Mouse (Mus musculus): Measurements from ENCODE around the gene Senp8. TPM values are rescaled to one million over a fixed set of nuclear protein-coding genes. Genes with fewer than 3 reads are reported as not detected.

The Senp8 gene
- polyA plus RNA-seq, 1 experiment from 2014 or later: 12.6 TPM

DNA sequence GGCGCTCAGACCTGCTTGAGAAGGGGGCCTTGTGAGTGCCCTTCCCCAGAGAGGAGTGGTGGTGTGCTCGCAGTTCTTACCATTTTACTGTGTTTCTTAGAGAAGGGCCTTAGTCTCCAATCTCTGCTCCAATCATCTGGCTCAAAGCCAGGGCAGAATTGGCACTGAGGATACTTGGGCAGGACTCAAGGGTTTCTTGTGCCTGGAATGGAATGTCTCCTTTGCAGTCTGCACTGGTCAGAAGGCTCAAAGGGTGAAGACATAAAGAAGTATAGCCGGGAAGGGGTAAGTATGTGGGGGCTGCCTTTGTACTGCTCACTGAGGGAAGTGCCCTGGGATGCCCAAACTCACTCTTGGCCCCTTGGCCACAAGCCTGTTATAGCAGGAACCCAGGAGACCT, 41.3 kb downstream of the Senp8 start:
- Histone ChIP-seq H3K9me3 (ENCODE audit: control insufficient read depth, low read length) (no peaks in the 10 kb centered on the region), H3K4me3 (ENCODE audit: control insufficient read depth in 1 of 2, insufficient read depth in 1 of 2, low read depth in 1 of 2, low read length in 2 of 2) (no peak overlapping the region), H3K27ac (replicated peaks in 1 of 2; ENCODE audit: control insufficient read depth in 1 of 2, insufficient read depth in 1 of 2, low read depth in 2 of 2, low read length in 2 of 2) (no peak overlapping the region), H3K4me2 (ENCODE audit: low read length) (no peak overlapping the region), H3K27me3 (ENCODE audit: control insufficient read depth, insufficient read depth, low read length) (no peaks in the 10 kb centered on the region), H3K36me3 (ENCODE audit: control insufficient read depth, insufficient read depth, low read length) (no peaks in the 10 kb centered on the region), H3K4me1 (ENCODE audit: control insufficient read depth in 2 of 2, insufficient read depth in 2 of 2, low read length in 2 of 2) (no peaks in the 10 kb centered on the region; a peak in 1 of 4 replicates), H3K9ac (ENCODE audit: low read length) (no peak overlapping the region)
- 66% methylated on average over 3 of the region's 3 CpGs for WGBS
- ATAC-seq (ENCODE audit: insufficient number of reproducible peaks, insufficient read depth, low FRiP score, low read depth): no peak

DNA sequence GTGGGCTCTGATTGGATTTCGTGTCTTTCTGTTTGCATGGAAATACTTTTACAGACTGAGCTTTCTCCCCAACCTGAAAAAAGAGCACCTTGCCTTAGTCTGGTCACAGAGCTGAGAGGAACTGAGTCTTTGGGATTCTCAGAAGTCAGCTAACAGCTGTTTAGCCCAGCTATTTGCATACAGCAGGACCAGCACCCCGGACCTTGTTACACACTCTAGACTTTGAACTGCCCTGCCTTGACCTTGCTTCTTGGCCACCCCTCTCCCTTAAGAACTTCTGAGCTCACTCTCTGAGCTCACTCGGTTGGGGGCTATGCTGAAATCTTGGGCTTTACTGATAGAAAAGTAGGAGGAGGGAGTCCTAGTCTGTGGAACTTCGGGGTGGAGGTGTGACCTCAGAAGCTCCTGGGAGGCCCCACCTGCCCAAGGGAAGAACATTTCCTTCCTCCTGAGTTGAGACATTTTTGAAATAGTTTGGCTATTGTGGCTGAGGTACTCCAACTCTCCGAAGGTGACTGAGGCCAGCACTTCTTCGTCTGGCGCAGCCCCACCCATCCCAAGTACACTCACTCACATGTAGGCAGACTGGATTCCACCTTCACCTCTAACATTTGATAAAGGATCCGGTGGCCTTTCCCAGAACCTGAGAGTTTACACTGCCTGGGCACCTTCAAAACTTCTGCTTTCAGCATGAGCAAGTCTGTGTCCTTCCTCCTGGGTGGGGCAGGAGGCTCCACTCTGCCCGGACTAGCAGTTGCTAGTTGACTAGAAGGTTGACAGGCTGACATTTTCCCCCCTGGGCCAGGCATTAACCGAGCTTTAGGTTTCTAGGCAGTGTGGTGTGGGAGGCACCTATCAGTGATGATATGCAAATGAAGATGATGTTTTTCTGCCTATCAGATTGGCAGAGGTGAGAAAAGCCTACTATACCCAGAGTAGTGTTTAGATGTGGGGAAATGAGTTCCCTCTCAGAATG, 43.4 kb downstream of the Senp8 start:
- H3K27ac ChIP-seq (replicated peaks in 1 of 2; ENCODE audit: control insufficient read depth in 1 of 2, insufficient read depth in 1 of 2, low read depth in 2 of 2, low read length in 2 of 2): no peak overlapping the region
- WGBS: 43% methylated on average over 10 of the region's 10 CpGs
- no peaks in the 10 kb centered on the region for H3K36me3 ChIP-seq (ENCODE audit: control insufficient read depth, insufficient read depth, low read length)
- H3K4me3 ChIP-seq (ENCODE audit: control insufficient read depth in 1 of 2, insufficient read depth in 1 of 2, low read depth in 1 of 2, low read length in 2 of 2): no peak overlapping the region
- no peaks in the 10 kb centered on the region for H3K27me3 ChIP-seq (ENCODE audit: control insufficient read depth, insufficient read depth, low read length)
- no peak overlapping the region for H3K4me2 ChIP-seq (ENCODE audit: low read length)
- H3K4me1 ChIP-seq (ENCODE audit: control insufficient read depth in 2 of 2, insufficient read depth in 2 of 2, low read length in 2 of 2): no peaks in the 10 kb centered on the region; a peak in 1 of 4 replicates
- H3K9ac ChIP-seq (ENCODE audit: low read length): no peak overlapping the region
- no peaks in the 10 kb centered on the region for H3K9me3 ChIP-seq (ENCODE audit: control insufficient read depth, low read length)
- ATAC-seq (ENCODE audit: insufficient number of reproducible peaks, insufficient read depth, low FRiP score, low read depth): no peak

DNA sequence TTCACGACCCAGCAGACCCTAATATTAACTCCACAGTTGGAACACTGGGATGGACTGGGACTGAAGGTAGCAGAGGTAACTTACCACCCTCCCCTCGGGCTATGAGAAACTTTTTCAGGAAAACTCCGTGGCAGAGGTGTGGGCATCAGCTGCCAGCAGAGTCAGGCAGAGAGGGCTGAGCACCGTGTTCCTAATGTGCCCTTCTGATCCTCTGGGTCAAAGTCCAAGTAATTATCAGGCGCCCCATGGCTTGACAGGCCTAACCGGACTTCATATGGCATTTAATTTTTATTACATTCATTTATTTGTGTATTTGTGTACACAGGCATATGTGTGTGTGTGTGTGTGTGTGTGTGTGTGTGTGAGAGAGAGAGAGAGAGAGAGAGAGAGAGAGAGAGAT, 47.4 kb downstream of the Senp8 start:
- Histone ChIP-seq H3K27me3 (ENCODE audit: control insufficient read depth, insufficient read depth, low read length) (no peaks in the 10 kb centered on the region), H3K9ac (ENCODE audit: low read length) (no peak overlapping the region), H3K27ac (replicated peaks in 1 of 2; ENCODE audit: control insufficient read depth in 1 of 2, insufficient read depth in 1 of 2, low read depth in 2 of 2, low read length in 2 of 2) (no peak overlapping the region), H3K9me3 (ENCODE audit: control insufficient read depth, low read length) (no peaks in the 10 kb centered on the region), H3K4me1 (ENCODE audit: control insufficient read depth in 2 of 2, insufficient read depth in 2 of 2, low read length in 2 of 2) (no peaks in the 10 kb centered on the region; a peak in 1 of 4 replicates), H3K4me2 (ENCODE audit: low read length) (no peak overlapping the region), H3K36me3 (ENCODE audit: control insufficient read depth, insufficient read depth, low read length) (no peaks in the 10 kb centered on the region), H3K4me3 (ENCODE audit: control insufficient read depth in 1 of 2, insufficient read depth in 1 of 2, low read depth in 1 of 2, low read length in 2 of 2) (no peak overlapping the region)
- no peak for ATAC-seq (ENCODE audit: insufficient number of reproducible peaks, insufficient read depth, low FRiP score, low read depth)
- WGBS: 71% methylated on average over 6 of the region's 6 CpGs

DNA sequence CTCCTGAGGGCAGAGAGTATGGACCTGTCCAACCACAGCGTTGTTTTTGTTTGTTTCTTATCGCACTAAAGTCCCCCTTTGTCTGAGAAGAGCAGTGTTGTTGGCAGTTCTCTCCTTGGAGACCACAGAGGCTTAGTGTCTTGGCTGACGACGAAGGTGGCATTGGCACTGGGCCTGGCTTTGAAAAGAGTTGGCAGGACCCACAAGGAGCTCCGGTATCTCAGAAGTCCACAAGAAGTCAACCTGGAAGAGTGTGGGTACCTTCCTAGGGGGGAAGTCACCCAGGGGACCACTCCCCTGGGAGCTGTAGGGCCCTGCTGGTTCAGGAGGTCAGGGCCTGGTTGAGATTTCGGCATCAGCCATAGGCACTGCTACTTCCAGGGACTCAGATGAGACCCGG, 49.4 kb downstream of the Senp8 start:
- Histone ChIP-seq H3K27me3 (ENCODE audit: control insufficient read depth, insufficient read depth, low read length) (no peaks in the 10 kb centered on the region), H3K9me3 (ENCODE audit: control insufficient read depth, low read length) (no peaks in the 10 kb centered on the region), H3K9ac (ENCODE audit: low read length) (no peak overlapping the region), H3K4me2 (ENCODE audit: low read length) (no peak overlapping the region), H3K27ac (replicated peaks in 1 of 2; ENCODE audit: control insufficient read depth in 1 of 2, insufficient read depth in 1 of 2, low read depth in 2 of 2, low read length in 2 of 2) (no peak overlapping the region), H3K4me1 (ENCODE audit: control insufficient read depth in 2 of 2, insufficient read depth in 2 of 2, low read length in 2 of 2) (no peaks in the 10 kb centered on the region), H3K36me3 (ENCODE audit: control insufficient read depth, insufficient read depth, low read length) (no peaks in the 10 kb centered on the region), H3K4me3 (ENCODE audit: control insufficient read depth in 1 of 2, insufficient read depth in 1 of 2, low read depth in 1 of 2, low read length in 2 of 2) (no peak overlapping the region)
- ATAC-seq (ENCODE audit: insufficient number of reproducible peaks, insufficient read depth, low FRiP score, low read depth): no peak
- 75% methylated on average over 7 of the region's 7 CpGs for WGBS

DNA sequence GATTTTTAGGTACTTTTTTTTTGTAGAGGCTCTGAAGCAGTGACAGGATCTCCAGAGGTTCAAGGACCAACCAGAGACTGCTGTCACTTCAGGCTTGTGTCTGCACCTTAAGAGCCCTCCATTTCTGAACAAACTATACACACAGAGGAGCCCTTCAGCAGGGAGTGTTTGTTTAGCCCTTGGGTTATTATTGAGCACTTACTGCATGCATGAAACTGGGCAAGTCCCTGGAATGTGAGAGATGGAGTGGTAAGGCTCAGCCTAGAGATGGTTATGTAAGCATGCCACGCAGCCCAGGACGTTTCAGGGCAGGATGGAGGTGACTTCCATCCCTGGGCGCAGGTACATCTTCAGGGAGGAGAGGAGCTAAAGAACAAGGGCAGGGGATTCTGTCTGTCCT, 54.1 kb downstream of the Senp8 start:
- Histone ChIP-seq H3K4me3 (ENCODE audit: control insufficient read depth in 1 of 2, insufficient read depth in 1 of 2, low read depth in 1 of 2, low read length in 2 of 2) (no peak overlapping the region), H3K27me3 (ENCODE audit: control insufficient read depth, insufficient read depth, low read length) (no peaks in the 10 kb centered on the region), H3K4me1 (ENCODE audit: control insufficient read depth in 2 of 2, insufficient read depth in 2 of 2, low read length in 2 of 2) (peaks cover 15 to 18% of the 10 kb centered on the region in 2 experiments), H3K27ac (replicated peaks in 1 of 2; ENCODE audit: control insufficient read depth in 1 of 2, insufficient read depth in 1 of 2, low read depth in 2 of 2, low read length in 2 of 2) (no peak overlapping the region), H3K4me2 (ENCODE audit: low read length) (no peak overlapping the region), H3K9me3 (ENCODE audit: control insufficient read depth, low read length) (no peaks in the 10 kb centered on the region), H3K9ac (ENCODE audit: low read length) (no peak overlapping the region), H3K36me3 (ENCODE audit: control insufficient read depth, insufficient read depth, low read length) (no peaks in the 10 kb centered on the region)
- 66% methylated on average over 3 of the region's 3 CpGs for WGBS
- no peak for ATAC-seq (ENCODE audit: insufficient number of reproducible peaks, insufficient read depth, low FRiP score, low read depth)

DNA sequence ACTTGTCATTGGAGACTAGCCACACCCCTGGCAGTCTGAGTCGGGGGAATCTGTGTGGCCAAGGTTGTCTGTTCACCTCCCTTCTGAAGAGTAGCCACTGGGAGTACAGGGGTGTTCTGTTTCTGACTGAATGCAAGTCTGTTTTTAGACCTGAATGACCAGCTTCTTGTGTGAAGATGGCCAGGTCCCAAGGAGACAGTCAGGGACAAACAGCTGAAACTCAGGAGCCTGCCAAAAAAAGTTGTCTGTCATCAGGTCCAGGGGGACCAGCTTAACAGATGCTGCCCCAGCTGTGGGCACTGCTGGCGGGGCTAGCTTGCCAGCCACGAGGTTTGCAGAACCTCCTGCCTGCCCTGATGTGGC, 55.1 kb downstream of the Senp8 start:
- H3K27me3 ChIP-seq (ENCODE audit: control insufficient read depth, insufficient read depth, low read length): no peaks in the 10 kb centered on the region
- peak overlapping the region in 1 of 2 experiments; percentile 47; a peak in 1 of 4 replicates for H3K27ac ChIP-seq (replicated peaks in 1 of 2; ENCODE audit: control insufficient read depth in 1 of 2, insufficient read depth in 1 of 2, low read depth in 2 of 2, low read length in 2 of 2)
- H3K9ac ChIP-seq (ENCODE audit: low read length): 0 out of 2 replicates have a peak overlapping the region, but pooled peaks have one; percentile 31
- H3K36me3 ChIP-seq (ENCODE audit: control insufficient read depth, insufficient read depth, low read length): no peaks in the 10 kb centered on the region
- H3K9me3 ChIP-seq (ENCODE audit: control insufficient read depth, low read length): no peaks in the 10 kb centered on the region
- peaks cover 15 to 18% of the 10 kb centered on the region in 2 experiments for H3K4me1 ChIP-seq (ENCODE audit: control insufficient read depth in 2 of 2, insufficient read depth in 2 of 2, low read length in 2 of 2)
- no peak for ATAC-seq (ENCODE audit: insufficient number of reproducible peaks, insufficient read depth, low FRiP score, low read depth)
- no peak overlapping the region for H3K4me2 ChIP-seq (ENCODE audit: low read length)
- no peak overlapping the region for H3K4me3 ChIP-seq (ENCODE audit: control insufficient read depth in 1 of 2, insufficient read depth in 1 of 2, low read depth in 1 of 2, low read length in 2 of 2)
- 18% methylated on average over 3 of the region's 3 CpGs for WGBS

DNA sequence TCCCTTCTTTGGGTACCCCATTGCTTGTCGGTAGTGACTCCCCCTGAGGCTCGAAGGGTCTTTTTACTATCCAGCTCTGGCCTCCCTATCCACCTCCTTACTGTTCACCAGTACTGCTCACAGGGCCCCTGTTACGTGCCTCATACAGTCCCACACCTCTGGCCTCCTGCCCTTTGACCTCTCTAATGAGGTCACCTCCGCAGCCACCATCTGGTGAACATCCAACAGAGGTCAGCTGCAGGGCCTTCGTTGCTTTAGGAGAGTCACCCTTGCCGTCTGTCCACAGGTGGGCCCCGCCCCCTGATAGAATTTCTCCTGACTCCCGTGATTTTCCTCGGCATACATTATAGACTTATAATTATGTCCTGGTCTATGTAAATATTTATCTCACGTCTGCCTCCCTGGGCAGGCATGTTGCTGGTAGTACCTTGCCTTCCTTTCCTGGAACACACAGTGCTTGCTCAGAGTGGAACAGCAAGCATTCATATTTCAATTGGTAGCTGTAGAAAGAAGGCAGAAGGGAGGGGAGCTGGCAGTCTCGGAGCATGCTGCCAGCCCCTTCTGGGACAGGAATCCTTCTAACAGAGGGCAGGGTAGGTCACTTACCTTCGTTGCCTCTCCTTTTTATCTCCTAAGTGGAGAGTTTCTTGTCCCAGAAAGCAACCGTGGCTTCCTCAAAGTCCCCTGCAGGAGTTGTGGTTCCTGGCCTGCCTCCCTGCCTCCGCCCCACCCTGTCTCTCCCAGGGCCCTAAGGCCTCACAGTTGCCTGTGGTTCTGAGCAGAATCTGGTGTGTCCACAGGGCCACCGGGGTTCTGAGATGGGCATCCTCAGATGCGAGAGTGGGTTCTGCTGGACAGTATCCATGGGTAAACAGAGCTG, 55.7 kb downstream of the Senp8 start:
- ATAC-seq (ENCODE audit: insufficient number of reproducible peaks, insufficient read depth, low FRiP score, low read depth): no peak
- H3K4me1 ChIP-seq (ENCODE audit: control insufficient read depth in 2 of 2, insufficient read depth in 2 of 2, low read length in 2 of 2): peaks cover 15 to 18% of the 10 kb centered on the region in 2 experiments
- no peak overlapping the region for H3K9ac ChIP-seq (ENCODE audit: low read length)
- no peaks in the 10 kb centered on the region for H3K36me3 ChIP-seq (ENCODE audit: control insufficient read depth, insufficient read depth, low read length)
- H3K9me3 ChIP-seq (ENCODE audit: control insufficient read depth, low read length): no peaks in the 10 kb centered on the region
- H3K4me2 ChIP-seq (ENCODE audit: low read length): no peak overlapping the region
- H3K27ac ChIP-seq (replicated peaks in 1 of 2; ENCODE audit: control insufficient read depth in 1 of 2, insufficient read depth in 1 of 2, low read depth in 2 of 2, low read length in 2 of 2): peak overlapping the region in 1 of 2 experiments; percentile 47; a peak in 1 of 4 replicates
- no peaks in the 10 kb centered on the region for H3K27me3 ChIP-seq (ENCODE audit: control insufficient read depth, insufficient read depth, low read length)
- WGBS: 51% methylated on average over 16 of the region's 16 CpGs
- H3K4me3 ChIP-seq (ENCODE audit: control insufficient read depth in 1 of 2, insufficient read depth in 1 of 2, low read depth in 1 of 2, low read length in 2 of 2): no peak overlapping the region

Measured in heart, embryonic 14.5 days (tissue).